In the genomic region with DNA sequence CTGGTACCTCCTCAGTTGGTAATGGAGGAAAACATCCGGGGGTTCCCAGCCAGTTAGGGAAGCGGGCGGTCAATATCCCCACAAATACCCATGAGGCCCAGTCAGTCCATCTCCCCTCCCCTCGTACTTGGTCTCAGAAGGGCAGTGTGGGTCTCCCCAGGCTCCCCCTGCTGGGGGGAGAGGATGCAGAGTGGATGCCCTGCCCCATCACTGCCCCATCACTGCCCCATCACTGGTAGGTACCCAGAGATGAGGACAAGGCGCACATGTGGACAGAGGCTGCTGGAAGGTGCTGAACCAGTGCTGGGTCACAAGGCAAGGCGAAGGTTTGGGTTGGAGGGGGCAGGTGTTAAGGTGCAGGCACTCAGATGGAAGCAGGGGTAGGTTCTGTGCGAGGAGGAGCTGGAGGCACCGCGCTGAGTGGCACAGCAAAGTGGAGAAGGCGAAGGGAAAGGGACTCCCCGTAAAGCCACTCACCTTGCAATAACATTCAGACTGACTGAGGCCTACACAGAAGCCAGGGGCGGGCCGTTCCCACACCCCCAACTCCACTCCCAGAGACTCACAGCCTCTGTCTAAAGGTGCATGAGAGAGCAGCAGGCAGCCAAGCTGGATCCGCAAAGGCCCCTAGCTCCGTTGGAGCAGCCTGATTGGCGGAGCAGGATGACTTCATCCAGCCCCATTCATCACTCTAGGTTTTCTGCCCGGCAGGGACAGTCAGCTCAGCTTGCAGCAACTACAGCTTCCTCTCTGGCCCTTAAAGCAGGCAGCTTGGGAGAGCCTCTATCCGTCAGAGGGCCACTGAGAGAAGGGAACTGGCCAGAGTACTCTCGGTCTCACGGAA, we compare ENCODE assay signal across 8 mouse cellular contexts.
DNase-seq lines count a peak whose midpoint lies in the region; ATAC-seq and TF ChIP-seq lines count a peak whose summit lies in the region.

No protein-coding gene starts in this region.

- 18% methylated on average over 20 of the region's 20 CpGs for WGBS in embryonic facial prominence, embryonic 11.5 days
- WGBS in hindbrain, embryonic 11.5 days, result 13% methylated on average over 20 of the region's 20 CpGs
- 18% methylated on average over 20 of the region's 20 CpGs for WGBS in limb, embryonic 11.5 days

- H3K4me1 ChIP-seq in embryonic facial prominence, embryonic 11.5 days (ENCODE audit: control insufficient read depth, insufficient read depth, low read length), result peaks cover 4% of the 10 kb centered on the region; the same call in 1 of the 2 replicates
- peaks cover 10% of the 10 kb centered on the region for H3K4me1 ChIP-seq in hindbrain, embryonic 11.5 days (replicated peaks; ENCODE audit: control insufficient read depth, insufficient read depth, low read length)
- 0 out of 2 replicates have a peak, but pooled peaks cover 4% of the 10 kb centered on the region for H3K4me1 ChIP-seq in limb, embryonic 11.5 days (ENCODE audit: control insufficient read depth, insufficient read depth, low read length)

- peak overlapping the region; percentile 47 for H3K4me2 ChIP-seq in embryonic facial prominence, embryonic 11.5 days (ENCODE audit: low read depth, low read length)
- peak overlapping the region; percentile 36 for H3K4me2 ChIP-seq in hindbrain, embryonic 11.5 days (replicated peaks; ENCODE audit: low read depth, low read length)
- H3K4me2 ChIP-seq in limb, embryonic 11.5 days (ENCODE audit: low read depth, severe bottlenecking), result peak overlapping the region; percentile 16

- no peak for TF ChIP-seq CTCF in Patski (IDR thresholded peaks at IDR 0.05)

- POLR2A ChIA-PET in Patski (lab: Charles Lee), result interaction anchor here (0.7 kb wide), 1 partner anchor 169 kb away, joined by 7 read pairs; no protein-coding TSS in a partner anchor

- no peak overlapping the region for H3K27ac ChIP-seq in embryonic facial prominence, embryonic 11.5 days (replicated peaks; ENCODE audit: low read depth, low read length)
- H3K27ac ChIP-seq in hindbrain, embryonic 11.5 days (ENCODE audit: low read depth, low read length), result peak overlapping the region; percentile 72
- H3K27ac ChIP-seq in limb, embryonic 11.5 days (replicated peaks; ENCODE audit: low read depth, low read length), result no peak overlapping the region

- H3K9me3 ChIP-seq in embryonic facial prominence, embryonic 11.5 days (replicated peaks; ENCODE audit: control insufficient read depth, low read length), result no peaks in the 10 kb centered on the region
- no peaks in the 10 kb centered on the region for H3K9me3 ChIP-seq in hindbrain, embryonic 11.5 days (ENCODE audit: control insufficient read depth, low read length)
- no peaks in the 10 kb centered on the region for H3K9me3 ChIP-seq in limb, embryonic 11.5 days (ENCODE audit: control insufficient read depth, low read length)

- DNase-seq in CD4-positive, CD25-positive, alpha-beta regulatory T cell, adult 2 months (ENCODE audit: low read depth, low spot score), result peak; percentile 15
- no peak for DNase-seq in Patski (ENCODE audit: low read depth, low spot score)
- peak; percentile 79 for DNase-seq in embryonic facial prominence, embryonic 11.5 days (ENCODE audit: low spot score)
- peak; percentile 77 for DNase-seq in hindbrain, embryonic 11.5 days (ENCODE audit: low spot score)
- DNase-seq in limb, embryonic 11.5 days (ENCODE audit: low spot score), result peak; percentile 69
- peak; percentile 69 for DNase-seq in retina, embryonic 14.5 days (ENCODE audit: low spot score)
- DNase-seq in thymus, postnatal 14 days, result no peak

- 0 out of 2 replicates have a peak overlapping the region, but pooled peaks have one; percentile 1 for H3K4me3 ChIP-seq in embryonic facial prominence, embryonic 11.5 days (ENCODE audit: low read depth, low read length)
- H3K4me3 ChIP-seq in hindbrain, embryonic 11.5 days (ENCODE audit: low read depth, low read length), result peak overlapping the region; percentile 11
- no peak overlapping the region for H3K4me3 ChIP-seq in limb, embryonic 11.5 days (ENCODE audit: low read depth, low read length)

- CTCF ChIA-PET in Patski (lab: Charles Lee), result interaction anchor here (1.0 to 1.6 kb wide), 2 partner anchors 9 to 58 kb away, joined by 5 read pairs; no protein-coding TSS in a partner anchor

- H3K27me3 ChIP-seq in Patski, result no peaks in the 10 kb centered on the region
- H3K27me3 ChIP-seq in embryonic facial prominence, embryonic 11.5 days (ENCODE audit: control insufficient read depth, insufficient read depth, low read length), result no peaks in the 10 kb centered on the region
- H3K27me3 ChIP-seq in hindbrain, embryonic 11.5 days (ENCODE audit: control insufficient read depth, insufficient read depth, low read length), result no peaks in the 10 kb centered on the region
- no peaks in the 10 kb centered on the region for H3K27me3 ChIP-seq in limb, embryonic 11.5 days (ENCODE audit: control insufficient read depth, insufficient read depth, low read length)

- H3K9ac ChIP-seq in embryonic facial prominence, embryonic 11.5 days (replicated peaks; ENCODE audit: low read length), result peak overlapping the region; percentile 53
- peak overlapping the region; percentile 43 for H3K9ac ChIP-seq in hindbrain, embryonic 11.5 days (ENCODE audit: low read depth, low read length)
- H3K9ac ChIP-seq in limb, embryonic 11.5 days (ENCODE audit: low read length), result peak overlapping the region; percentile 12; the same call in 1 of the 2 replicates

- no peaks in the 10 kb centered on the region for H3K36me3 ChIP-seq in embryonic facial prominence, embryonic 11.5 days (replicated peaks; ENCODE audit: control insufficient read depth, insufficient read depth, low read depth, low read length)
- H3K36me3 ChIP-seq in hindbrain, embryonic 11.5 days (ENCODE audit: control insufficient read depth, insufficient read depth, low read length), result no peaks in the 10 kb centered on the region
- no peaks in the 10 kb centered on the region for H3K36me3 ChIP-seq in limb, embryonic 11.5 days (ENCODE audit: control insufficient read depth, insufficient read depth, low read length)

- in situ Hi-C loops in Patski (cut with MboI; ENCODE audit: low pct_unique_long_range_greater_than_20kb), result no loop called here

- no peak for ATAC-seq in CD4-positive, CD25-positive, alpha-beta regulatory T cell, adult 4 months
- peak; percentile 24 for ATAC-seq in Patski
- ATAC-seq in embryonic facial prominence, embryonic 11.5 days (replicated peaks; ENCODE audit: insufficient number of reproducible peaks, low FRiP score, low TSS enrichment, low read depth), result peak; percentile 84
- peak; percentile 93 for ATAC-seq in hindbrain, embryonic 11.5 days (ENCODE audit: low FRiP score)
- peak; percentile 76; the same call in 1 of the 2 replicates for ATAC-seq in limb, embryonic 11.5 days (ENCODE audit: insufficient number of reproducible peaks, low FRiP score, low TSS enrichment, low read depth)

Comparison
In these comparisons a context has a peak if more than half of its experiments do, and no peak if none do; other contexts are left out.
1. DNase-seq: peak in CD4-positive, CD25-positive, alpha-beta regulatory T cell, adult 2 months (single experiment), embryonic facial prominence, embryonic 11.5 days (single experiment), hindbrain, embryonic 11.5 days (single experiment), limb, embryonic 11.5 days (single experiment) and retina, embryonic 14.5 days (single experiment); none in Patski (single experiment) and thymus, postnatal 14 days (single experiment).
2. Peak in every context shown above with its lines, with median percentiles within 50 percentile points of each other: H3K4me2 ChIP-seq and H3K9ac ChIP-seq.